In the genomic region with DNA sequence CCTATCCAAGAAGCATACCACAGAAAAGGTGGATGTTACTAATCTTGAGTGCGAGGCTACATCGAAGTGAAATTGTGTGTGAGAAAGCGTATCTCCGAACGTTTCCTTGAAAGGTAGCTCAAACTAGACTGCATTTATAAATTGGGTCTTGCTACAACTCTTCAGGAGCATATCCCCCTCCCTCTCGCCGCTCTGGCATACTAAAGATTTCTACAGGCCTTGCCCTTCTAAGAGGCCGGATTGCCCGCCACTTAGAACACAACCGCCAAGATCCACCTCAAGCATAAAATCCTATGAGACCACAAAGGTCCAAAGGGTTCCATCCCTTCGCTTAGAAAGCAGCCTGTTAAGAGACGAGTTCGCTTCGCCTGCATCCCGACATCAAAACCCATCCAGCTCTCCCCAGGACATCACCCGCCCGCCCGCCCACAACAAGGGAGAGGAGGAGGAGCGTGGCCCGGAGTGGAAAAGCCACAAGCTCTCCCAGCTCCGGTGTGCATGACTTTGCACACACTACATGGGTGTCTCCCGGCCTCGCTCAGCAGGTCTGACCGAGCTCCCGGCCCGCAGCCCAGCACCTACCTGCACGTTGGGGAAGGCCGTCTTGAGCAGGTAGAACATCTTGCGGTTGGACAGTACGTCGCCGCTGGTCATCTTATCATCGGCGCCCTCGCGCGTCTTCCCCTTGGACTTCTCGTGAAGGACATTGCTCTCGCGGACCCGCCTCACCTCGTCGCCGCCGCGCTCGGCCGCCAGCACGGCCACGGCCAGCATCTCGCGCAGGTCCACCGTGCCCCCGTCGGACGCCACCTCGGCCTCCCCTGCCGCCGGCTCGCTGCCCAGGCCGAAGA, we compare ENCODE assay signal across 8 mouse cellular contexts. TPM values are rescaled to one million over a fixed set of nuclear protein-coding genes. Genes with fewer than 3 reads are reported as not detected.
DNase-seq lines count a peak whose midpoint lies in the region; ATAC-seq and TF ChIP-seq lines count a peak whose summit lies in the region.

No protein-coding gene starts in this region.

- H3K9me3 ChIP-seq in intestine, embryonic 14.5 days (ENCODE audit: control insufficient read depth, low read length) = no peaks in the 10 kb centered on the region; the same call in 1 of the 2 replicates
- H3K9me3 ChIP-seq in midbrain, embryonic 12.5 days = peaks cover 3% of the 10 kb centered on the region; the same call in 1 of the 2 replicates

- TF ChIP-seq EP300 in heart, adult 2 months (IDR thresholded peaks at IDR 0.05; ENCODE audit: insufficient read depth, low read depth, low read length) = no peak

- H3K36me3 ChIP-seq in heart, adult 2 months (ENCODE audit: control insufficient read depth, insufficient read depth, low read length) = peaks cover 11% of the 10 kb centered on the region
- H3K36me3 ChIP-seq in intestine, embryonic 14.5 days (ENCODE audit: control insufficient read depth, insufficient read depth, low read length) = peaks cover 11% of the 10 kb centered on the region; the same call in 1 of the 2 replicates
- peaks cover 13% of the 10 kb centered on the region for H3K36me3 ChIP-seq in midbrain, embryonic 12.5 days

- H3K4me2 ChIP-seq in intestine, embryonic 14.5 days (ENCODE audit: low read length) = peak overlapping the region; percentile 75
- peak overlapping the region; percentile 64 for H3K4me2 ChIP-seq in midbrain, embryonic 12.5 days (replicated peaks)

- WGBS in heart, adult 2 months = 2% methylated on average over 61 of the region's 61 CpGs
- 2% methylated on average over 60 of the region's 61 CpGs for WGBS in intestine, embryonic 14.5 days
- WGBS in midbrain, embryonic 12.5 days = 1% methylated on average over 60 of the region's 61 CpGs

- peaks cover 4% of the 10 kb centered on the region; the same call in 1 of the 2 replicates for H3K79me2 ChIP-seq in heart, adult 2 months (replicated peaks; ENCODE audit: control insufficient read depth, insufficient read depth, low read length)

- TF ChIP-seq CTCF in heart, adult 2 months (IDR thresholded peaks at IDR 0.05) = no peak

- no peak for TF ChIP-seq POLR2A in heart, adult 2 months (IDR thresholded peaks at IDR 0.05; ENCODE audit: insufficient read depth, low read depth, low read length)

- H3K27me3 ChIP-seq in heart, adult 2 months (ENCODE audit: control insufficient read depth, insufficient read depth, low read length) = no peaks in the 10 kb centered on the region
- no peaks in the 10 kb centered on the region for H3K27me3 ChIP-seq in intestine, embryonic 14.5 days (replicated peaks; ENCODE audit: control insufficient read depth, insufficient read depth, low read length)
- no peaks in the 10 kb centered on the region for H3K27me3 ChIP-seq in midbrain, embryonic 12.5 days

- intact Hi-C loops in heart, adult 2 months (cut with DNase I) = no loop called here
- intact Hi-C loops in left cerebral cortex, postnatal 4 days (cut with DNase I) = no loop called here

- peak overlapping the region; percentile 93 for H3K4me3 ChIP-seq in heart, adult 2 months
- H3K4me3 ChIP-seq in intestine, embryonic 14.5 days (ENCODE audit: low read depth, low read length) = peak overlapping the region; percentile 92
- H3K4me3 ChIP-seq in midbrain, embryonic 12.5 days = peak overlapping the region; percentile 96

- H3K9ac ChIP-seq in heart, adult 2 months (ENCODE audit: low read depth, low read length) = peak overlapping the region; percentile 91
- peak overlapping the region; percentile 95 for H3K9ac ChIP-seq in intestine, embryonic 14.5 days (ENCODE audit: low read length)
- peak overlapping the region; percentile 92 for H3K9ac ChIP-seq in midbrain, embryonic 12.5 days (replicated peaks)

- peaks cover 1% of the 10 kb centered on the region; the same call in 1 of the 2 replicates for H3K4me1 ChIP-seq in heart, adult 2 months (ENCODE audit: control insufficient read depth, insufficient read depth, low read length)
- peaks cover 11% of the 10 kb centered on the region for H3K4me1 ChIP-seq in intestine, embryonic 14.5 days (replicated peaks; ENCODE audit: control insufficient read depth, insufficient read depth, low read length)
- peaks cover 12% of the 10 kb centered on the region for H3K4me1 ChIP-seq in midbrain, embryonic 12.5 days

- DNase-seq in heart, adult 2 months = no peak
- no peak for DNase-seq in heart, adult 11 months
- peak; percentile 71 for DNase-seq in cerebellum, adult 9-11 months
- DNase-seq in frontal cortex, postnatal 14 days (ENCODE audit: low spot score in 2 of 2) = peak; percentile 19 to 29
- DNase-seq in intestine, embryonic 14.5 days (ENCODE audit: low spot score) = peak; percentile 88
- peak; percentile 54 for DNase-seq in left cerebral cortex, postnatal 4 days
- DNase-seq in spleen, postnatal 10 days (ENCODE audit: low spot score in 2 of 2) = peak; percentile 62 to 66

- peak; percentile 65 for ATAC-seq in intestine, embryonic 14.5 days (replicated peaks; ENCODE audit: low FRiP score, low TSS enrichment, low read depth)
- ATAC-seq in midbrain, embryonic 12.5 days (ENCODE audit: low FRiP score, low read depth) = peak; percentile 68

- H3K27ac ChIP-seq in heart, adult 2 months = peak overlapping the region; percentile 76
- H3K27ac ChIP-seq in intestine, embryonic 14.5 days (ENCODE audit: low read depth) = peak overlapping the region; percentile 91
- H3K27ac ChIP-seq in midbrain, embryonic 12.5 days (replicated peaks) = peak overlapping the region; percentile 83

RNA-seq across cellular contexts. Expression of a gene that starts 0.8 kb away (rescaled TPM):
- 10 to 100 TPM; 21.1 to 23.6 TPM for total RNA-seq in heart, adult 2 months (2021)
- polyA plus RNA-seq in heart, adult 2 months (2012; rRNA removed) = 7.5 and 17.1 TPM in 2 replicates
- polyA plus RNA-seq in intestine, embryonic 14.5 days (2014; fragmentation: Nextera tagmentation; extraction: Ambion mirVana) = 54.5 and 56.5 TPM in 2 replicates
- total RNA-seq in left cerebral cortex, postnatal 4 days (2021) = 10 to 100 TPM; 90.9 to 94.6 TPM
- 47.3 and 48.8 TPM in 2 replicates for polyA plus RNA-seq in midbrain, embryonic 12.5 days (2016; fragmentation: Nextera tagmentation; extraction: Ambion mirVana)

Comparison
In these comparisons a context has a peak if more than half of its experiments do, and no peak if none do; other contexts are left out.
1. DNase-seq: peak in cerebellum, adult 9-11 months (single experiment), frontal cortex, postnatal 14 days (2 of 2), intestine, embryonic 14.5 days (single experiment), left cerebral cortex, postnatal 4 days (single experiment) and spleen, postnatal 10 days (2 of 2); none in heart, adult 2 months (0 of 2) and heart, adult 11 months (single experiment).
2. Peak in every context shown above with its lines, with median percentiles within 50 percentile points of each other: H3K27ac ChIP-seq, H3K4me3 ChIP-seq and H3K9ac ChIP-seq.